Mouse (Mus musculus) ES-E14 (cell line): ENCODE results near the gene Kif5c. TPM values are rescaled to one million over a fixed set of nuclear protein-coding genes. Genes with fewer than 3 reads are reported as not detected.

Source experiments
- DNase-seq: peaks from one replicate; pipeline ENCODE4 v3.0.0-alpha.2; 2013; ENCODE audit warnings: low read depth, low spot score
- H3K27ac ChIP-seq: 2 replicates; pipeline ENCODE4 v1.5.1; 2012; ENCODE audit warnings: low read depth, mild to moderate bottlenecking, low read length, moderate library complexity, mixed read lengths; ENCODE audit not compliant: poor library complexity, insufficient read depth, severe bottlenecking
- H3K36me3 ChIP-seq: 2 replicates; pipeline ENCODE4 v1.6.1; 2012; ENCODE audit warnings: mild to moderate bottlenecking, low read length, moderate library complexity, mixed read lengths; ENCODE audit not compliant: control insufficient read depth, poor library complexity, insufficient read depth, severe bottlenecking
- H3K4me1 ChIP-seq, 2 experiments: fragments of 150-350 bp in 1 of 2; sonication (generic) in 1 of 2; 2 replicates each; pipeline ENCODE4 v1.6.1; 2012; ENCODE audit warnings: low read length in 2 of 2, mild to moderate bottlenecking in 1 of 2, mixed read lengths in 1 of 2; ENCODE audit not compliant: control insufficient read depth in 2 of 2, insufficient read depth in 2 of 2, poor library complexity in 1 of 2
- H3K4me3 ChIP-seq, 2 experiments: fragments of 150-350 bp in 1 of 2; sonication (generic) in 1 of 2; 2 replicates each; pipeline ENCODE4 v1.5.1; 2012; ENCODE audit warnings: low read length in 2 of 2, low read depth in 1 of 2, mild to moderate bottlenecking in 1 of 2, mixed read lengths in 1 of 2; ENCODE audit not compliant: insufficient read depth in 1 of 2, poor library complexity in 1 of 2, severe bottlenecking in 1 of 2
- H3K9ac ChIP-seq: 2 replicates; pipeline ENCODE4 v1.6.1; 2012; ENCODE audit warnings: low read depth, mild to moderate bottlenecking, low read length, mixed read lengths; ENCODE audit not compliant: poor library complexity, insufficient read depth, severe bottlenecking
- H3K9me3 ChIP-seq: fragments of 150-350 bp; sonication (generic); 2 replicates; pipeline ENCODE4 v1.6.1; 2012; ENCODE audit warnings: low read depth, mild to moderate bottlenecking, low read length; ENCODE audit not compliant: control insufficient read depth, insufficient read depth
- CHD2 ChIP-seq: IDR thresholded peaks from 2 replicates; pipeline ENCODE4 v1.6.1; 2014; ENCODE audit warnings: mild to moderate bottlenecking, low read depth, low read length, inconsistent platforms
- HCFC1 ChIP-seq: IDR thresholded peaks from 2 replicates; pipeline ENCODE4 v1.6.1; 2012; ENCODE audit warnings: low read length, inconsistent platforms, borderline replicate concordance; ENCODE audit not compliant: insufficient read depth
- MAFK ChIP-seq: IDR thresholded peaks from 2 replicates; pipeline ENCODE4 v1.6.1; 2014; ENCODE audit warnings: mild to moderate bottlenecking, low read depth, low read length, inconsistent platforms; ENCODE audit not compliant: insufficient read depth
- ZC3H11A ChIP-seq: IDR thresholded peaks from 2 replicates; pipeline ENCODE4 v1.6.1; 2012; ENCODE audit warnings: low read depth, mild to moderate bottlenecking, inconsistent platforms, low read length, borderline replicate concordance
- ZNF384 ChIP-seq: IDR thresholded peaks from 2 replicates; pipeline ENCODE4 v1.6.1; 2012; ENCODE audit warnings: low read depth, low read length, inconsistent platforms
- in situ Hi-C, 2 experiments: fragments of 600-800 bp; cut with MboI; formaldehyde crosslinking; loops; one replicate each; pipeline ENCODE4 v1.15.1; 2025; ENCODE audit warnings: low sequenced_read_pairs in 2 of 2, inconsistent platforms in 1 of 2; ENCODE audit not compliant: unreplicated experiment in 2 of 2
- total RNA-seq: library from RNA; depleted of rRNA; stranded (reverse); fragments of 300-350 nt; gene quantifications from 2 replicates; pipeline ENCODE4 v1.2.3, GENCODE M21; 2012

Gene Kif5c
- total RNA-seq, 1 experiment: 34.2 TPM

DNA sequence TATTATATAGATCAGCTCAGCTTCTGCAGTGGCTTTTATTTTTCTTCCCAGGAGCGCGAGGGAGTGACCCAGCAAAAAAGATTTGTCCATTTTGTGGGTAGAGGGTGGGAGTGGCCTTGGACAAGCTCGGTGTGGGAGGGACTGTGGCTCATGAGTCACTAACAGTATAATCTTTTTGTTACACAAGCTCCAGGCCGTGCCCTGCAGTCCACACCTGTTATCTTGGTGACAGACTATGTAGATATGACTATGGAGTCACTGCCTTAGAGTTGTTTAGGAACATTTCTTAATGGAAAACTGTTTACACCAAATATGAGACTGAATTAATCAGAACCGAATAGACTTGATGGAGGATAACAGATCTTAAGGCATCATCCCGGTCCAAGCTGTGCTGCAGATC is 194.9 kb downstream of the Kif5c start:
- Histone ChIP-seq H3K4me3 (no peak overlapping the region), H3K9me3 (no peaks in the 10 kb centered on the region), H3K4me1 (peaks cover 7 to 15% of the 10 kb centered on the region in 2 experiments; a peak in 3 of 4 replicates), H3K27ac (no peak overlapping the region), H3K36me3 (no peaks in the 10 kb centered on the region), H3K9ac (no peak overlapping the region)
- DNase-seq: no peak
- TF ChIP-seq ZNF384 (no peak), HCFC1 (no peak), MAFK (no peak), ZC3H11A (no peak), CHD2 (no peak)
- in situ Hi-C loops: no loop called here

DNA sequence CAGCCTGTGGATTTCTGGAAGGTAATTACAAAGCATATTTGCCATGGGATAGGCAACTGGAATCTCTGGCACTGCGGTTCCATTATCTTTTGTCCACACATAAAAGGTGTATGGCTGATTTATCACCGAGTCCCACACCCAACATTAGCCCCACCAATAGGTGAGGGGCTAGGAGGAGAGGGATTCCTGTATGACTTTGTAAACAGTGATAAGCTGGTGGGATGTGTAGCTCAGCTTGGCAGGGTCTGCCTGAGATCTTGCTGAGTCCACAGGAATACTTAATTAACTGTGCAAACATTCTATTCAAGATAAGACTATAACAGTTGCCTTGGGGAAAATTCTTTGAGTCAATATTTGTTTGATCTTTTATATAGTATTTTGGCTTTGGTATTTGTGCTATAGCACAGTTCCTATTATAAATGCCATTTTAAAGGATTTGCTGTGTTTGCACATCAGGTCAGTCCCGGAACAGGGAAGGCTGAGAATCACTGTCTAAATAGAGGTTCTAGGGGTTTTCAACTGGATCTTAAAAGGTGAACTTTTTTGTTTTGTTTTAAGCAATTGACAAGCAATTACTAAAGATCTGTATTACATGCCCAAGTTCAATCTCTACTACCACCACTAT is 196.7 kb downstream of the Kif5c start:
- no peak for DNase-seq
- Histone ChIP-seq H3K27ac (no peak overlapping the region), H3K9me3 (no peaks in the 10 kb centered on the region), H3K4me1 (peaks cover 5 to 12% of the 10 kb centered on the region in 2 experiments; a peak in 2 of 4 replicates), H3K4me3 (no peak overlapping the region), H3K36me3 (no peaks in the 10 kb centered on the region), H3K9ac (no peak overlapping the region)
- TF ChIP-seq CHD2 (no peak), ZC3H11A (no peak), MAFK (no peak), ZNF384 (no peak)
- in situ Hi-C loops: no loop called here

DNA sequence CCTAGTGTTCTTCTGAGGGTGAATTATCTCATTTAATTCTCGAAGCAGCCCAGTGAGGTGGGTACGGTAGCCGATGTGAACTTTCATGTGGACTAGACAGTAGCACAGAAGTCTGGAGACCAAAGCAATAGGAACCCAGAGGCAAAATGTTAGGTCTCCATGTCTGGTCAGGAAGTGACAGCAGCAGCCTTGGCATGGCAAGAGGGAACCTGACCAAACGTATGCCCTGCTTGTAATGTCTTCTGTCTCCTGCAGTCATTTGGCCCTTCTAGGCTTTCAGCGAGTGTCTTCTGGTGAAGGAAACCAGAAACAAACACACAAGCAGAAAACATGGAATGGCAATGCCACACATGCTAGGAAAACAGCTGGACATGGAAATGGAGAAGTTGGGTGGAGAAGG is 197.5 kb downstream of the Kif5c start:
- Histone ChIP-seq H3K27ac (no peak overlapping the region), H3K9me3 (no peaks in the 10 kb centered on the region), H3K4me3 (no peak overlapping the region), H3K4me1 (peaks cover 2 to 12% of the 10 kb centered on the region in 2 experiments; a peak in 2 of 4 replicates), H3K36me3 (no peaks in the 10 kb centered on the region), H3K9ac (no peak overlapping the region)
- no peak for DNase-seq
- in situ Hi-C loops: no loop called here
- no peak for TF ChIP-seq HCFC1

DNA sequence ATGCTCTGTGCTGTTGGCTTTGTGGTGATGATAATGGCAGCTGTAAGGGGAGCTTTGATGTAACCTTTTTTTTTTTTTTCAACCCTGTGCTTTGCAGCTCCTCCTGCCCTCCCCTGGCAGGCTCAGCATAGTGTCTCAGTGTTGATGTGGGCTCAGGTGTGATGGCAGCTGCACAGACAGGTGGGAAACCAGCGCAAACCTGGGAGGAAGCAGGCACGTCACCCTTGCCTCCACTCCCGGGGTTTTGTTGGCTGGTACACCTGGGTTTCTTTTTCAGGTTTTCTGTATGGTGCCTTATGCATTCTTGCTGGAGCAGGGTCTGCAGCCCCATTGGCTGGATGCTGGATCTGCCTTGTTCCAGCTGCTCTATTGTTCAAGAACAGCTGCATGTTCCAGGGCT is 198.1 kb downstream of the Kif5c start:
- Histone ChIP-seq H3K27ac (no peak overlapping the region), H3K4me1 (peaks cover 0 to 7% of the 10 kb centered on the region in 2 experiments; a peak in 2 of 4 replicates), H3K9ac (no peak overlapping the region), H3K4me3 (no peak overlapping the region), H3K9me3 (no peaks in the 10 kb centered on the region), H3K36me3 (no peaks in the 10 kb centered on the region)
- TF ChIP-seq ZNF384: no peak
- TF ChIP-seq CHD2: no peak
- TF ChIP-seq HCFC1: no peak
- TF ChIP-seq MAFK: no peak
- no peak for TF ChIP-seq ZC3H11A
- in situ Hi-C loops: no loop called here
- DNase-seq: no peak

DNA sequence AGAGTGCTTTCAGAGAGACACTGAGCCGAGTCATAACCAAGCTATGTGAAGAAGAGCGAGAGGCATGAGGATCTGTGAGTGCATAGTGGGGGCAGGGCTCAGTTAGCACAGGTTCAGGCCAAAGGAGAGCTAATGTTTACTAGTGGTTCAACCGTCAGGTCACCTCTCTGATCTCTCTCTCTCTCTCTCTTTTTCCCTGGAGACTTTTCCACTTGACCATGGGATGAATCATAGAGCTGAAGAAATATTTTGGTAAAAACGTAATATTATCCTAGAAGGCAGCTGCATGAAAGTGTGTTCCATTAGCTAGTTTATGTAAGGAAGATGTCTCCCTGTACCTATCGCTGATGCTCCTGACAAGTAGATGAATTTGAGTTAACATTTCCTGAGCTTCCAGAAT is 199.0 kb downstream of the Kif5c start:
- in situ Hi-C loops: no loop called here
- no peak for TF ChIP-seq ZC3H11A
- TF ChIP-seq MAFK: no peak
- TF ChIP-seq HCFC1: no peak
- TF ChIP-seq CHD2: no peak
- no peak for TF ChIP-seq ZNF384

More for the DNA sequence above, 199.0 kb downstream of the Kif5c start:
- H3K36me3 ChIP-seq: no peaks in the 10 kb centered on the region
- no peak for DNase-seq
- no peak overlapping the region for H3K4me3 ChIP-seq
- no peaks in the 10 kb centered on the region for H3K9me3 ChIP-seq
- H3K27ac ChIP-seq: no peak overlapping the region
- peaks cover 0 to 5% of the 10 kb centered on the region in 2 experiments; a peak in 2 of 4 replicates for H3K4me1 ChIP-seq
- no peak overlapping the region for H3K9ac ChIP-seq
